Mouse (Mus musculus) adrenal gland, adult 18-20 months (tissue): ENCODE measurements around the gene Fhad1. TPM values are rescaled to one million over a fixed set of nuclear protein-coding genes. Genes with fewer than 3 reads are reported as not detected.

Source experiments
- DNase-seq, 2 experiments: peaks; one replicate each; pipeline ENCODE4 v3.0.0; 2021 to 2022; ENCODE audit warnings: low spot score in 2 of 2
- total RNA-seq, 2 experiments: library from RNA; stranded (reverse); gene quantifications; 1 replicate in 1 of 2; 2 replicates in 1 of 2; pipeline ENCODE4 v1.2.3; 2021

The Fhad1 gene
- total RNA-seq, 2 experiments from 2014 or later, result 0.60 to 0.70 TPM

DNA sequence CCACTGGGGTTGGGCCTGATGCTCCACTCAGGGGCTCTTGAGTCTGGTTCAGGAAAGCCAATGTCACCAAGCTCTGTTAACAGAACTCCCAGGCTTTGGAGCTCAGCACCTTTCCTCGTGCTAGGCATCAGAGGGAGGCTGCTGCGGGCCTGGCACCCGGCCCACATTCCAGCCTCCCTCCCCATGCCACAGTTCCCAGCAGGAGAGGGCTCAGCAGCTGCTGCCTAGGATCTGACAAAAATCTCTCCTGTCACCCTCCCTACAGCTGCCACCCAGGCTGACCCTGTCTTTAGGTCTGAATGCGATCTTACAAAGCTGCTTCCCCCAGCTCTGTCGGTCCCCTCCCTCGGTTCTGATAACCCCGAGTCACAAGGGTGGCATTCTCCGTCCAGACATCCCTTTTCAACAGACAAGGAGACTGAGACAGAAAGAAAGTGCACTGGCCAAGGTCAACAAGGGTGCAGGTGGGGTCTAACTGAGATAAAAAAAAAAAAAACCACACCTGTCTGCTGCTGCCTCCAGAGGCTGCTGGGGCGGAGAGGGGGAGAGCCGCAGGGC, 147.9 kb downstream of the Fhad1 start:
- no peak for DNase-seq

DNA sequence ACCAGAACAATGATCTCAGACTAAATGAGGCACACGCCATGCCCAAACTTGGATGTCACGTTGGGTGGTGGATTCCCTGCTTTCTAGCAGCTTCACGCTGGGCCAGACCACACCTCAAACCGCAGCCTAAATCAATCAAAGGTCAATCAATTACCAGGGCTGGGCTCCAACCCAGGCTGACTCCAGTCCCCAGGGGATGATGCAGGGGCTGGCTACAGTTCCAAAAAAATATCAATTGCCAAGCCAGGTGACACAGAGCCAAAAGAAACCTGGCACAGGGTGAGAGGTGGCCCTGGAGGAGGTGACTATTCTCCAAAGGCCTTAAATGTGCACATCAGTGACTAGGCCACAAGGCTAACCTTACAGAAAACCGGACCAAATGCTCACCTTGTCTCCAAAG, 149.3 kb downstream of the Fhad1 start:
- DNase-seq, result no peak

- no peak for DNase-seq
These were observed 149.9 kb downstream of the Fhad1 start for GRCm38 (mm10) chr4:141865006-141865405.

DNA sequence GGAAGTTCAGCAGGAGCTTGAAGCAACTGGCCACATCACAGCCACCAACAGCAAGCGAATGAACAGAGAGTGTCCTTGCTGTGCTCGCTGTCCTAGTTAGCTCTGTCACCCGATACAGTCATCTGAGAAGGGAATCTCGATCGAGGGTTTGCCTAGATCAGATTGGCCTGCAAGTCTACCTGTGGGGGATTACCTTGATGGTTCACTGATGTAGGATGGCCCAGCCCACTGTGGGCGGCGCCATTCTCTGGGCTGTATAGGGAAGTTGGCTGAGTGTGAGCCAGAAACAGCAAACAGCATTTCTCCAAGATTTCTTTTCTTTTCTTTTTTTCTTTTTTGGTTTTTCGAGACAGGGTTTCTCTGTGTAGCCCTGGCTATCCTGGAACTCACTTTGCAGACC, 150.4 kb downstream of the Fhad1 start:
- DNase-seq, result no peak

GRCm38 (mm10) chr4:141863726-141864280, 151.1 kb downstream of the Fhad1 start:
- DNase-seq, result no peak

DNA sequence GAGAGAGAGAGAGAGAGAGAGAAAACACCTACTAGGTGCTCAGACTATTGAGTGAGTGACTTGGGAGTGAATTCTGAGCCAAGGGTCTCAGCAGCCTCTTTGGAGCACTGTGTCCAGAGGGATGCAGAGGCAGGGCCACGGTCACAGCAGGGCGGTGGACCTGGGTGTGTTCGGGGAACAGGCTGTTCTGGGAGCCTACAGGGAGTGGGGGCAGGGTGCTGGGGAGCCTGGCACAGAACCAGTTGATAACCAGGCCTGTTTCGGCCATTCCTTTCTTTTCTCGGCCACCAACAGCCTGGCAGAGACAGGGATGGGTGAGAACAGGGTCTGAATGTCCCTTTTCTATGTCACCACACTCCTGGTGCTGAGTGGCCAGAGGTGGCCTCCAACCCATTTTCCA, 152.0 kb downstream of the Fhad1 start:
- no peak for DNase-seq

GRCm38 (mm10) chr4:141861591-141862295, 153.1 kb downstream of the Fhad1 start:
- no peak for DNase-seq

DNA sequence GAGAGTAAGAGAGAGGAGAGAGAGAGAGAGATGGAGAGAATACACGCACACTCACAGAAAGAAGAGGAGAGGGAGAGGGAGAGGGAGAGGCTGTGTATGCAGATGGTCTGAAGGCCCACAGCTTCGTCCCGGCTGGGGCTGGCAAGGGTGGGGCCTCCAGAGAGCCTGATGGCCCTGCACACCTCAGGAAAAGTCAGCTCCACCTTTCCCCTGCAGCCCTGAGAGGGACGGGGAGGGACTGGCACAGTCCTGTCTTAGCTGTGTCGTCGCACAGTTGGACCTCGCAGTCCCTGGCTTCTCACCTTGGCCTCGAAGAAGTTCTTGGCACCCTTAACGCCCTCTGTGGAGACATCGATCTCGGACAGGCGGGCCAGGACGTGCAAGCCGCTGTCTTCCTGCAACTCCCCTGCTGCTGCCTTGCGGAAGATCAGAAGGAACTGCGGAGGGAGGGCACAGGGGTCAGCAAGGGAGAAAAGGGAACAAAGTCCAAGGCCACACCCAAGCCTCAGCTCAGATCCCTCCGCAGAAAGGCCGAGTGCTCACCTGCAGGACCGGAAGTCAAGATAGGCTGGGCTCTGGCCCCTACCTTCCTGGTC, 154.5 kb downstream of the Fhad1 start:
- no peak for DNase-seq

GRCm38 (mm10) chr4:141859351-141859750, 155.5 kb downstream of the Fhad1 start:
- no peak for DNase-seq

DNA sequence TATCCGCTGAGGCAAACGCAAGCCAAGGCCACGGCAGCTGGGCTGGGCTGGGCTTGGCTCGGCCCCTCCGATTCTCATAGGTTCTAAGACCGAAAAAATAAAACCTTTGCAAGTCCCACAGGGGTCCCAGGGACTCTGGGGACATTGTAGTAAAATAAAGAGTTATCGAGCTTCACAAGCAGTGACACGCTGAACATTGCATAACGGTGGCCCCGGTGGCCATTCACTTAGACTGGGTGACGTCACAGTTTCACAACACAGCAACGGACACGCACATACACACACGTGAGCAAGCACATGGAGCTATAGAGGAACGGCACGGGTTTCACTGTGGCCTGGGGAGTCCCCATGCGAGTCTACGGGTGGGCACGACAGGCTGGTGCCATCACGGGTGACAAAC, 156.4 kb downstream of the Fhad1 start:
- DNase-seq, result no peak

DNA sequence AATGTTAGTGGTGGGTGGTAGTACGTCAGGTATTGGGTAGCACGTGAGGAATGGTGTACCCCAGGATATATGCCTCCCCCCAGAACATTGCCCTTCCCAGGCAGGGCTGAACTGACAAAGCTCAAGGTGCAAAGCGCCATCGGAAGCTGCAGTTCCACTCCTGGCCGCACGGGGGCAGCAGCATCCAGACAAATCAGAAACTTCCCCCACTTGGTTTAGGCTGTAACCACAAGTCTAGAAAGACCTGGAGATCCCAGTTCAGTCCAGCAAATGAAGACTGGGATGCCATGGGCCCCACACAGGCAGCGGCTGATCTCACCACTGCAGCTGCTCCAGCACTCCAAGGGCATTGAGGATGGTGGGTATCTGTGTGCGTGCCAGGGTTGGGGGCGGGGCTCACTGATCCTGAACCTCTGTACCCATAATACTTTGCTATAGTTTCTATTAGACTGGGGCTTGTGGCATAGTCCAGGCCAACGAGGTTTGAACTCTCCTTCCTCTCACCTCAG, 157.4 kb downstream of the Fhad1 start:
- peak; percentile 85 to 89 for DNase-seq

- DNase-seq, result peak; percentile 68 to 69
These were observed 161.4 kb downstream of the Fhad1 start for GRCm38 (mm10) chr4:141853437-141853836.

GRCm38 (mm10) chr4:141845999-141846398, 168.9 kb downstream of the Fhad1 start, which contains the start of gene Ctrc:
Gene Ctrc (minus strand): TSS chr4:141846359.
- DNase-seq, result no peak

Other genes starting within 250 kb of the Fhad1 start
- 10 to 100 TPM; 18.5 to 25.8 TPM for gene Dnajc16, start 224.2 kb downstream of the Fhad1 start, total RNA-seq
- 10 to 100 TPM; 13.1 to 16.1 TPM for gene Casp9, start 221.5 kb downstream of the Fhad1 start, total RNA-seq
- not detected for gene Cela2a, start 188.9 kb downstream of the Fhad1 start, total RNA-seq
- not detected for gene Ctrc, start 168.7 kb downstream of the Fhad1 start, total RNA-seq
- gene Efhd2, start 140.2 kb downstream of the Fhad1 start, total RNA-seq, result 10 to 100 TPM; 26.3 to 28.4 TPM
- gene Tmem51, start 69.2 kb upstream of the Fhad1 start, total RNA-seq, result 1 to 10 TPM; 3.5 to 4.4 TPM
- 10 to 100 TPM; 11.1 to 18.6 TPM for gene Kazn, start 224.3 kb upstream of the Fhad1 start, total RNA-seq